Mouse (Mus musculus): Measurements from ENCODE around the gene AU040320.

The AU040320 gene

GRCm38 (mm10) chr4:126861514-126862266, 108.3 kb downstream of the AU040320 start:
- DNase-seq, result no peak

- no peak for DNase-seq
Observed at GRCm38 (mm10) chr4:126868699-126869098, 115.4 kb downstream of the AU040320 start.

- DNase-seq, result no peak
Observed at GRCm38 (mm10) chr4:126872717-126873116, 119.4 kb downstream of the AU040320 start.

GRCm38 (mm10) chr4:126879560-126880275, 126.4 kb downstream of the AU040320 start:
- DNase-seq, result no peak

DNA sequence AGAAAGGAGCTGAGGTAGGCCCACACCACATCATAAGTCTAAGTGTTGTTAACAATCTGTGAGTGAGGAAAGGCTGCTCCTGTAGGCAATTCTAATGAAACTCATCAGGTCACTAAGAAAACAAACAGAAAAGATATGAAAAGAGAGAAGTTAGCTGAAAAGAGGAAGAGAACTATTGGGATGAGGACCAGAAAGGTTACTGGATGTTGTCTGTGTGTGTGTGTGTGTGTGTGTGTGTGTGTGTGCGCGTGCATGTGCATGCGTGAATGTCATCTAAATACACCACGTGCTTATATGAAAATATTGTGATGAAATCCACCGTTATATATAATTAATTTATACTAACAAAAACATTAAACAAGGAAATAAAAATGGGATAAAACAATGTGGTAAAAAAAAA, 130.3 kb downstream of the AU040320 start:
- DNase-seq, result no peak

- DNase-seq, result no peak
Observed at GRCm38 (mm10) chr4:126885953-126886352, 132.6 kb downstream of the AU040320 start.

DNA sequence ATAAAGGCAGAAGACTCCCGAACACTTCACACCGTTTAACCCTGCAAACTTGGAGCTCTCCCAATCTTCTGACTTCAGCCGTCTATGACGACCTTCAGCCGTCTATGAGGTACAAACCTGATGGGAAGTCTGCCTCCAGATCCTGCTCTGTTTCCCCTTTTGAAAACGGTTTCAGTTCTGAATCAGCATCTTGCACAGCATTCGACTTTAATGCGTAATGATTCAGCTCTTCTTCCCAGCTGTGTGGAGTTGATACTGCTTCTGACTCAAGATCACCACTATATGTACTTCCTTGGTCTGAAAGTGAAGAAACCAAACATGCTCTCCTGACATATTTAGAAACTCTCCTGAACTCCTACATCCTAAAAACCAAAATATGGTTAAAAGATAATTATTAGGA, 136.5 kb downstream of the AU040320 start:
- DNase-seq, result no peak

Data from kidney, postnatal 25 days (tissue).